Mouse (Mus musculus) midbrain, embryonic 13.5 days (tissue): ENCODE measurements around the gene Tmem80. TPM values are rescaled to one million over a fixed set of nuclear protein-coding genes. Genes with fewer than 3 reads are reported as not detected.

Experiments
- ATAC-seq: fragments of 200-750 bp; cut with Nextera tagmentation; 2 replicates; pipeline ENCODE4 v1.8.0; 2017; ENCODE audit warnings: mild to moderate bottlenecking, moderate TSS enrichment, moderate library complexity
- H3K27ac ChIP-seq: fragments of 300-500 bp; sonication (generic); 2 replicates; pipeline ENCODE4 v1.5.1; 2015; ENCODE audit warnings: inconsistent platforms, mild to moderate bottlenecking, moderate library complexity
- H3K27me3 ChIP-seq: fragments of 300-500 bp; sonication (generic); 2 replicates; pipeline ENCODE4 v1.6.1; 2015; ENCODE audit warnings: mild to moderate bottlenecking, inconsistent platforms
- H3K36me3 ChIP-seq: fragments of 300-500 bp; sonication (generic); 2 replicates; pipeline ENCODE4 v1.6.1; 2015; ENCODE audit warnings: mild to moderate bottlenecking, inconsistent platforms
- H3K4me1 ChIP-seq: fragments of 300-500 bp; sonication (generic); replicated peaks from 2 replicates; pipeline ENCODE4 v1.6.1; 2015; ENCODE audit warnings: inconsistent platforms
- H3K4me2 ChIP-seq: fragments of 300-500 bp; sonication (generic); replicated peaks from 2 replicates; pipeline ENCODE4 v1.6.1; 2015; ENCODE audit warnings: moderate library complexity, mild to moderate bottlenecking, inconsistent platforms
- H3K4me3 ChIP-seq: fragments of 300-500 bp; sonication (generic); replicated peaks from 2 replicates; pipeline ENCODE4 v1.5.1; 2015; ENCODE audit warnings: mild to moderate bottlenecking, inconsistent platforms
- H3K9ac ChIP-seq: fragments of 300-500 bp; sonication (generic); replicated peaks from 2 replicates; pipeline ENCODE4 v1.6.1; 2015; ENCODE audit warnings: mild to moderate bottlenecking, inconsistent platforms
- H3K9me3 ChIP-seq: fragments of 300-500 bp; sonication (generic); 2 replicates; pipeline ENCODE4 v1.6.1; 2016; ENCODE audit warnings: mild to moderate bottlenecking, inconsistent platforms
- WGBS: fragments of 180-500 bp; shearing (Covaris S2); methylation state at CpG from one replicate; pipeline ENCODE4 v1.1.7; 2015; 5-methylcytosine and 5-hydroxymethylcytosine counted together
- polyA plus RNA-seq: library from polyadenylated mRNA; unstranded; fragments of >200 nt; fragmentation: Nextera tagmentation; extraction: Ambion mirVana; gene quantifications from 2 replicates; pipeline ENCODE4 v1.2.1, GENCODE M21; 2015

Tmem80 gene
- polyA plus RNA-seq, 1 experiment from 2014 or later = 76.6 TPM

- no peak overlapping the region for H3K4me3 ChIP-seq
- no peak overlapping the region for H3K27ac ChIP-seq
- H3K27me3 ChIP-seq = peaks cover 12% of the 10 kb centered on the region
- no peaks in the 10 kb centered on the region for H3K9me3 ChIP-seq
- H3K4me2 ChIP-seq = no peak overlapping the region
- H3K4me1 ChIP-seq = no peaks in the 10 kb centered on the region
- no peaks in the 10 kb centered on the region for H3K36me3 ChIP-seq
- 84% methylated on average over 4 of the region's 4 CpGs for WGBS
- no peak for ATAC-seq
- no peak overlapping the region for H3K9ac ChIP-seq
Measured at GRCm38 (mm10) chr7:141367358-141367757, 39.8 kb downstream of the Tmem80 start.

DNA sequence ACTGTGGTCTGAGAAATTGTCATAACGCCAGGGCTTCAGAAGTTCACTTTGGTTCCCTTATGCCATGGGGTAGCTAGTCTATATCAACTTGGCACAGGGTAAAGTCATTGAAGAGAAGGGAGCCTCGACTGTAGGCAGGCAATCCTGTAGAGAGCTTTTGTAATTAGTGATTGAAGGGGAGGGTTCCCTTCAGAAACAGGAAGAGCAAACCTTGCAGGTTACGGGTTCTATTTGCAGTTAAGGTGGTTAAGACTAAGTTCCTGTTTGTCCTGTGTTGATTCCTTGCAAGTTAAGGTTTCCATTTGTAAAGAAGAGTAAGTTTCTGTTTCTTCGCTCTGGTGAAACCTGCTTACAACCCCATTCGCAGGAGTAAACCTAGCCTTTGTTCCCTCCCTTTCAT is 42.4 kb downstream of the Tmem80 start:
- Histone ChIP-seq H3K4me1 (no peaks in the 10 kb centered on the region), H3K9me3 (no peaks in the 10 kb centered on the region), H3K27me3 (0 out of 2 replicates have a peak, but pooled peaks cover 1% of the 10 kb centered on the region), H3K4me2 (no peak overlapping the region), H3K27ac (no peak overlapping the region), H3K9ac (no peak overlapping the region), H3K4me3 (no peak overlapping the region), H3K36me3 (no peaks in the 10 kb centered on the region)
- no peak for ATAC-seq
- 75% methylated on average over 5 of the region's 5 CpGs for WGBS

- no peaks in the 10 kb centered on the region for H3K4me1 ChIP-seq
- no peaks in the 10 kb centered on the region for H3K9me3 ChIP-seq
- H3K27ac ChIP-seq = no peak overlapping the region
- no peak overlapping the region for H3K9ac ChIP-seq
- H3K27me3 ChIP-seq = no peaks in the 10 kb centered on the region
- WGBS = 76% methylated on average over 6 of the region's 6 CpGs
- H3K4me2 ChIP-seq = no peak overlapping the region
- no peak for ATAC-seq
- no peak overlapping the region for H3K4me3 ChIP-seq
- no peaks in the 10 kb centered on the region for H3K36me3 ChIP-seq
Measured at GRCm38 (mm10) chr7:141371942-141372595, 44.5 kb downstream of the Tmem80 start.

- Histone ChIP-seq H3K4me2 (no peak overlapping the region), H3K9ac (no peak overlapping the region), H3K4me3 (no peak overlapping the region), H3K4me1 (no peaks in the 10 kb centered on the region), H3K36me3 (no peaks in the 10 kb centered on the region), H3K27ac (no peak overlapping the region), H3K9me3 (no peaks in the 10 kb centered on the region), H3K27me3 (no peaks in the 10 kb centered on the region)
- WGBS = 37% methylated on average over 6 of the region's 6 CpGs
- no peak for ATAC-seq
Measured at GRCm38 (mm10) chr7:141373611-141374010, 46.1 kb downstream of the Tmem80 start.

GRCm38 (mm10) chr7:141374399-141374798 is 46.9 kb downstream of the Tmem80 start:
- Histone ChIP-seq H3K36me3 (no peaks in the 10 kb centered on the region), H3K9me3 (no peaks in the 10 kb centered on the region), H3K27me3 (no peaks in the 10 kb centered on the region), H3K4me2 (no peak overlapping the region), H3K27ac (no peak overlapping the region), H3K4me3 (no peak overlapping the region), H3K9ac (no peak overlapping the region), H3K4me1 (no peaks in the 10 kb centered on the region)
- ATAC-seq = no peak

DNA sequence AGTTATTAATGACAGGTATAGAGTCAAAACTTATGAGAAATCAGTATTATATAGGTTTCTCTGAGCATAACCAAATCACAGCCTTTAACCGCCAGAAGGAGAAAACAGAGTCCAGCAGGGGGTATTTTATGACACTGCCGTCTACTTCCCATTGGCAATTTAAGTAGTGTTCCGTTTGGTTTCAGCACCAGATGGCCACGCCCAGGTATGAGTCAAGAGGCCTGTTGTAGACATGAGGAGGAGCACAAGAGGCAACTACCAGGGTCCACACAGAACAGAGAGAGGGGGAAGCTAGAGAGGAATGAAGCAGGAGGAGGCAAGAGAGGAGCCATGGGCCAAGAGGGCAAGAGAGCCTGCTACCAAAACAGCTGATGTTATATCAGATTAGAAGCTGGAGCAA is 52.0 kb downstream of the Tmem80 start:
- H3K4me3 ChIP-seq = no peak overlapping the region
- no peaks in the 10 kb centered on the region for H3K27me3 ChIP-seq
- H3K4me1 ChIP-seq = no peaks in the 10 kb centered on the region
- no peak overlapping the region for H3K4me2 ChIP-seq
- 80% methylated on average over 4 of the region's 4 CpGs for WGBS
- H3K36me3 ChIP-seq = no peaks in the 10 kb centered on the region
- H3K27ac ChIP-seq = no peak overlapping the region
- no peaks in the 10 kb centered on the region for H3K9me3 ChIP-seq
- H3K9ac ChIP-seq = no peak overlapping the region
- ATAC-seq = no peak

GRCm38 (mm10) chr7:141381068-141381835 is 53.7 kb downstream of the Tmem80 start:
- no peak for ATAC-seq
- H3K36me3 ChIP-seq = no peaks in the 10 kb centered on the region
- H3K4me2 ChIP-seq = no peak overlapping the region
- H3K9me3 ChIP-seq = no peaks in the 10 kb centered on the region
- WGBS = 79% methylated on average over 4 of the region's 4 CpGs
- no peak overlapping the region for H3K4me3 ChIP-seq
- no peaks in the 10 kb centered on the region for H3K4me1 ChIP-seq
- no peak overlapping the region for H3K27ac ChIP-seq
- 0 out of 2 replicates have a peak, but pooled peaks cover 5% of the 10 kb centered on the region for H3K27me3 ChIP-seq
- H3K9ac ChIP-seq = no peak overlapping the region

Other genes with a start within 250 kb of the Tmem80 start
- gene Pkp3, start 249.5 kb upstream of the Tmem80 start, polyA plus RNA-seq = 0.14 and 0.15 TPM in 2 replicates
- gene Sigirr, start 227.2 kb upstream of the Tmem80 start, polyA plus RNA-seq = 1.8 and 2.6 TPM in 2 replicates
- gene Ano9, start 209.9 kb upstream of the Tmem80 start, polyA plus RNA-seq = 0.07 and 0.35 TPM in 2 replicates
- 77.4 TPM in 2 replicates for gene Ptdss2, start 205.4 kb upstream of the Tmem80 start, polyA plus RNA-seq
- gene Rnh1, start 154.9 kb upstream of the Tmem80 start, polyA plus RNA-seq = 40.5 and 45.3 TPM in 2 replicates
- 86.4 and 114 TPM in 2 replicates for gene Hras, start 133.7 kb upstream of the Tmem80 start, polyA plus RNA-seq
- gene Lrrc56, start 133.6 kb upstream of the Tmem80 start, polyA plus RNA-seq = 13.9 and 15.6 TPM in 2 replicates
- 1.8 and 2.1 TPM in 2 replicates for gene Lmntd2, start 113.7 kb upstream of the Tmem80 start, polyA plus RNA-seq
- gene Rassf7, start 111.9 kb upstream of the Tmem80 start, polyA plus RNA-seq = 30.9 and 34.2 TPM in 2 replicates
- 86.9 and 95.0 TPM in 2 replicates for gene Phrf1, start 99.0 kb upstream of the Tmem80 start, polyA plus RNA-seq
- 0.98 and 1.4 TPM in 2 replicates for gene Irf7, start 61.3 kb upstream of the Tmem80 start, polyA plus RNA-seq
- not detected in 2 replicates for gene Cdhr5, start 51.0 kb upstream of the Tmem80 start, polyA plus RNA-seq
- 1.0 TPM in 2 replicates for gene Sct, start 48.6 kb upstream of the Tmem80 start, polyA plus RNA-seq
- 0.43 and 0.68 TPM in 2 replicates for gene Drd4, start 35.7 kb upstream of the Tmem80 start, polyA plus RNA-seq
- gene Deaf1, start within 50 bp of the Tmem80 start, polyA plus RNA-seq = 140 and 148 TPM in 2 replicates
- gene Eps8l2, start 11.1 kb downstream of the Tmem80 start, polyA plus RNA-seq = 0.23 and 0.31 TPM in 2 replicates
- 337 and 346 TPM in 2 replicates for gene Taldo1, start 64.5 kb downstream of the Tmem80 start, polyA plus RNA-seq
- gene Gatd1, start 86.4 kb downstream of the Tmem80 start, polyA plus RNA-seq = 55.1 and 63.8 TPM in 2 replicates
- gene Cend1, start 101.8 kb downstream of the Tmem80 start, polyA plus RNA-seq = 43.6 and 44.0 TPM in 2 replicates
- gene Slc25a22, start 110.2 kb downstream of the Tmem80 start, polyA plus RNA-seq = 71.3 and 72.1 TPM in 2 replicates
- 6.3 and 7.1 TPM in 2 replicates for gene Pidd1, start 116.3 kb downstream of the Tmem80 start, polyA plus RNA-seq
- gene Rplp2, start 119.6 kb downstream of the Tmem80 start, polyA plus RNA-seq = 787 and 794 TPM in 2 replicates
- 16.2 and 19.2 TPM in 2 replicates for gene Pnpla2, start 127.5 kb downstream of the Tmem80 start, polyA plus RNA-seq
- gene Cracr2b, start 133.4 kb downstream of the Tmem80 start, polyA plus RNA-seq = 6.8 TPM in 2 replicates
- 15.4 and 19.9 TPM in 2 replicates for gene Cd151, start 139.7 kb downstream of the Tmem80 start, polyA plus RNA-seq
- gene Polr2l, start 147.4 kb downstream of the Tmem80 start, polyA plus RNA-seq = 88.2 and 91.1 TPM in 2 replicates
- 22.5 and 23.6 TPM in 2 replicates for gene Tspan4, start 147.5 kb downstream of the Tmem80 start, polyA plus RNA-seq
- 31.7 and 35.5 TPM in 2 replicates for gene Chid1, start 212.1 kb downstream of the Tmem80 start, polyA plus RNA-seq
- 103 and 107 TPM in 2 replicates for gene Ap2a2, start 234.4 kb downstream of the Tmem80 start, polyA plus RNA-seq